Mouse (Mus musculus) MEL (cell line): Measurements from ENCODE around the gene Numbl. TPM values are rescaled to one million over a fixed set of nuclear protein-coding genes. Genes with fewer than 3 reads are reported as not detected.
A peak's percentile ranks its signal among the peaks of the same experiment; 100 is the strongest.

Experiments used
- DNase-seq: peaks from one replicate; pipeline ENCODE4 v3.0.0; 2011; ENCODE audit warnings: low read depth, low spot score
- H3K27ac ChIP-seq: 2 replicates; pipeline ENCODE4 v1.5.1; 2012; ENCODE audit warnings: low read depth, mild to moderate bottlenecking, control low read depth, low read length, moderate library complexity; ENCODE audit not compliant: control insufficient read depth
- H3K27me3 ChIP-seq, 2 experiments: fragments of 150-350 bp in 1 of 2; sonication (generic) in 1 of 2; 2 replicates each; pipeline ENCODE4 v1.6.1; 2012; ENCODE audit warnings: low read length in 2 of 2, mild to moderate bottlenecking in 2 of 2, improper control_type of control experiment in 1 of 2, moderate library complexity in 1 of 2; ENCODE audit not compliant: insufficient read depth in 2 of 2, control insufficient read depth in 1 of 2
- H3K36me3 ChIP-seq, 2 experiments: 2 replicates each; pipeline ENCODE4 v1.6.1; 2012 to 2014; ENCODE audit warnings: low read length in 2 of 2, improper control_type of control experiment in 1 of 2, inconsistent platforms in 1 of 2, mild to moderate bottlenecking in 1 of 2; ENCODE audit not compliant: insufficient read depth in 2 of 2, control insufficient read depth in 1 of 2
- H3K4me1 ChIP-seq, 2 experiments: fragments of 150-350 bp in 1 of 2; sonication (generic) in 1 of 2; 2 replicates each; pipeline ENCODE4 v1.6.1; 2012; ENCODE audit warnings: low read length in 2 of 2, improper control_type of control experiment in 1 of 2, mild to moderate bottlenecking in 1 of 2; ENCODE audit not compliant: insufficient read depth in 2 of 2, control insufficient read depth in 1 of 2
- H3K4me3 ChIP-seq, 2 experiments: fragments of 150-350 bp in 1 of 2; sonication (generic) in 1 of 2; 2 replicates each; pipeline ENCODE4 v1.5.1; 2012; ENCODE audit warnings: low read depth in 2 of 2, low read length in 2 of 2, mild to moderate bottlenecking in 2 of 2, moderate library complexity in 2 of 2, control low read depth in 1 of 2, improper control_type of control experiment in 1 of 2; ENCODE audit not compliant: control insufficient read depth in 1 of 2, insufficient read depth in 1 of 2
- H3K79me2 ChIP-seq: 2 replicates; pipeline ENCODE4 v1.6.1; 2012; ENCODE audit warnings: mild to moderate bottlenecking, low read length, moderate library complexity; ENCODE audit not compliant: control insufficient read depth, poor library complexity, insufficient read depth
- H3K9ac ChIP-seq: 2 replicates; pipeline ENCODE4 v1.6.1; 2012; ENCODE audit warnings: low read depth, mild to moderate bottlenecking, control low read depth, low read length, moderate library complexity; ENCODE audit not compliant: control insufficient read depth, poor library complexity, severe bottlenecking
- H3K9me3 ChIP-seq: fragments of 150-350 bp; sonication (generic); replicated peaks from 2 replicates; pipeline ENCODE4 v1.6.1; 2012; ENCODE audit warnings: mild to moderate bottlenecking, low read length, improper control_type of control experiment, moderate library complexity; ENCODE audit not compliant: insufficient read depth
- BHLHE40 ChIP-seq: IDR thresholded peaks from 2 replicates; pipeline ENCODE4 v1.6.1; 2012; ENCODE audit warnings: low read depth, mild to moderate bottlenecking, inconsistent platforms, low read length, improper control_type of control experiment, borderline replicate concordance
- CTCF ChIP-seq, 3 experiments: IDR thresholded peaks in 2 of 3; conservative IDR thresholded peaks in 1 of 3; 2 replicates each; pipeline ENCODE4 v1.5.1; 2011 to 2012; ENCODE audit warnings: low read length in 3 of 3, low read depth in 2 of 3, mild to moderate bottlenecking in 2 of 3, improper control_type of control experiment in 1 of 3, inconsistent platforms in 1 of 3, mixed read lengths in 1 of 3, moderate library complexity in 1 of 3; ENCODE audit not compliant: control insufficient read depth in 1 of 3, insufficient read depth in 1 of 3, poor library complexity in 1 of 3, severe bottlenecking in 1 of 3
- E2F4 ChIP-seq: IDR thresholded peaks from 2 replicates; pipeline ENCODE4 v1.6.1; 2011; ENCODE audit warnings: low read depth, low read length, improper control_type of control experiment, borderline replicate concordance
- EP300 ChIP-seq, 2 experiments: IDR thresholded peaks; 2 replicates each; pipeline ENCODE4 v1.6.1; 2011; ENCODE audit warnings: improper control_type of control experiment in 2 of 2, low read length in 2 of 2, low read depth in 1 of 2, mild to moderate bottlenecking in 1 of 2
- ETS1 ChIP-seq: IDR thresholded peaks from 2 replicates; pipeline ENCODE4 v1.6.1; 2012; ENCODE audit warnings: low read depth, mild to moderate bottlenecking, inconsistent platforms, low read length, improper control_type of control experiment, moderate library complexity
- KAT2A ChIP-seq: conservative IDR thresholded peaks from 2 replicates; pipeline ENCODE4 v1.6.1; 2012; ENCODE audit warnings: low read depth, low read length, improper control_type of control experiment, inconsistent platforms
- MAX ChIP-seq: IDR thresholded peaks from 2 replicates; pipeline ENCODE4 v1.6.1; 2011; ENCODE audit warnings: low read length, improper control_type of control experiment
- MAZ ChIP-seq: IDR thresholded peaks from 2 replicates; pipeline ENCODE4 v1.6.1; 2012; ENCODE audit warnings: low read depth, mild to moderate bottlenecking, inconsistent platforms, low read length, improper control_type of control experiment
- MEF2A ChIP-seq: IDR thresholded peaks from 2 replicates; pipeline ENCODE4 v1.6.1; 2014; ENCODE audit warnings: low read depth, mild to moderate bottlenecking, inconsistent platforms, low read length, improper control_type of control experiment; ENCODE audit not compliant: poor library complexity, insufficient replicate concordance, severe bottlenecking; ENCODE audit errors: extremely low read depth
- MYB ChIP-seq: IDR thresholded peaks from 2 replicates; pipeline ENCODE4 v1.6.1; 2011; ENCODE audit warnings: mild to moderate bottlenecking, low read depth, low read length, improper control_type of control experiment
- POLR2AphosphoS5 ChIP-seq: IDR thresholded peaks from 2 replicates; pipeline ENCODE4 v1.6.1; 2012; ENCODE audit warnings: low read depth, borderline replicate concordance, mild to moderate bottlenecking, inconsistent platforms, low read length, moderate library complexity, mixed read lengths
- RAD21 ChIP-seq: IDR thresholded peaks from 2 replicates; pipeline ENCODE4 v1.6.1; 2011; ENCODE audit warnings: mild to moderate bottlenecking, low read depth, low read length, improper control_type of control experiment
- RCOR1 ChIP-seq: IDR thresholded peaks from 2 replicates; pipeline ENCODE4 v1.6.1; 2012; ENCODE audit warnings: low read depth, mild to moderate bottlenecking, inconsistent platforms, low read length, improper control_type of control experiment
- SIN3A ChIP-seq: IDR thresholded peaks from 2 replicates; pipeline ENCODE4 v1.6.1; 2012; ENCODE audit warnings: low read length, improper control_type of control experiment, inconsistent platforms
- SMC3 ChIP-seq: IDR thresholded peaks from 2 replicates; pipeline ENCODE4 v1.6.1; 2011; ENCODE audit warnings: low read depth, low read length, improper control_type of control experiment
- TAL1 ChIP-seq: IDR thresholded peaks from 2 replicates; pipeline ENCODE4 v1.6.1; 2012; ENCODE audit warnings: mild to moderate bottlenecking, inconsistent platforms, low read length, moderate library complexity, mixed read lengths
- TBP ChIP-seq: IDR thresholded peaks from 2 replicates; pipeline ENCODE4 v1.8.0; 2011; ENCODE audit warnings: low read depth, low read length, improper control_type of control experiment
- USF1 ChIP-seq: IDR thresholded peaks from 2 replicates; pipeline ENCODE4 v1.6.1; 2014; ENCODE audit warnings: low read depth, mild to moderate bottlenecking, inconsistent platforms, low read length, improper control_type of control experiment, moderate library complexity
- USF2 ChIP-seq, 2 experiments: IDR thresholded peaks; 2 replicates each; pipeline ENCODE4 v1.6.1; 2011 to 2012; ENCODE audit warnings: improper control_type of control experiment in 2 of 2, low read length in 2 of 2, borderline replicate concordance in 1 of 2, inconsistent platforms in 1 of 2, low read depth in 1 of 2, mild to moderate bottlenecking in 1 of 2; ENCODE audit not compliant: insufficient read depth in 1 of 2
- ZC3H11A ChIP-seq: IDR thresholded peaks from 2 replicates; pipeline ENCODE4 v1.6.1; 2012; ENCODE audit warnings: low read depth, mild to moderate bottlenecking, inconsistent platforms, low read length, improper control_type of control experiment
- ZKSCAN1 ChIP-seq: IDR thresholded peaks from 2 replicates; pipeline ENCODE4 v1.6.1; 2012; ENCODE audit warnings: low read depth, mild to moderate bottlenecking, inconsistent platforms, low read length, improper control_type of control experiment, moderate library complexity
- polyA plus RNA-seq, 2 experiments: library from polyadenylated mRNA; stranded (reverse) in 1 of 2; unstranded in 1 of 2; fragments of >175 nt in 1 of 2; fragments of >200 nt in 1 of 2; gene quantifications; 2 replicates each; pipeline versions ENCODE4 v1.2.1 to v1.2.4; 2012; ENCODE audit warnings: low replicate concordance in 2 of 2, low read depth in 1 of 2; ENCODE audit not compliant: insufficient read length in 2 of 2, insufficient read depth in 1 of 2, missing spikeins in 1 of 2
- total RNA-seq: library from RNA; depleted of rRNA; stranded (reverse); fragments of 300-350 nt; gene quantifications from 2 replicates; pipeline ENCODE4 v1.2.3, GENCODE M21; 2012

Numbl gene
- total and polyA plus RNA-seq, 3 experiments: 2.2 to 10.6 TPM; not detected in 1

DNA sequence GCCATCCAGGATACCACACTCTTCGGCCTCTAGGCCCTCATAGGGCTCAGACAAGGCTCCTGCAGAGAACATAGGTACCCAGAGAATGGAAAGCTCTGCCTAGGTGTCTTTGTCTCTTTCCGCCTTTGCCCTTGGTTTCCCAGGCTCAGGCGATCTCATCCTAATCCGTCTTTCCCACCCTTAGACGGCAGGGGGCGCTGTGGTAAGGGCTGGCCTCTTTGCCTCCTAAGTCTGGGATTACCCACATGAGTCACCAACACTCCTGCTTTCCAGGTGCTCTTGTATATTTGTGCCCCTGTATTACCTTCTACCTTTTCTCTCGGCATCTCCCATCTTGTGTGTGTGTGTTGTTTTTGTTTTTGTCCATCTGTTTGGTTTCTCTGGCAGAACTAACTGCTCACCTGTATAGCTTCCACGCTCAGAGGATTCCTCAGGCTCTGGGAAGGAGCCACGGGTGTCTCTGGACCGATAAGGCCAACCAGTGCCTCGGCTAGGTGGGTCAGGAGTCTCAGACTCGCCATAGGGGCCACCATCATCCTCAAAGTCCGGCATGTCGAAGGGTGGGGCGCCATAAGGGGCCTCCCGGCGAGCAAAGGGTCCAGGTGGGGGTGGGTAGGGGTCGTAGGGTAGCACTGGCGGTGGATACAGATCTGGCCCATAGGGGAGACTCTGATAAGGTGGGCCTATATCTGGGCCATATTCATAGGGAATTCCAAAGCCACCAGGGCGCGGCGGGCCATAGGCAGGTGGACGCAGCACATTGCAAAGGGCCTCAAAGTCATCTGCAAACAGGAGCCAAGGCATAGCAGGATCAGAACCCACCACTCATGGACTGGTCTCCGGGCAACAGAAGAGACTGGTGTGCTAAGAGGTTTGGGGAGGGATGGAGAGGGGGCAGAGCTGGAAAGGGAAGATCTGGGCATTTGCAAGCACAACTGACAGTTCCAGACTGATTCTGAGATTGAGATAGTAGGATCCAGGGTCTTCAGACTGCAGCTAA lies 48.2 kb downstream of the Numbl start:
- no peaks in the 10 kb centered on the region for H3K27me3 ChIP-seq
- no peak overlapping the region for H3K4me3 ChIP-seq
- no peaks in the 10 kb centered on the region for H3K4me1 ChIP-seq
- TF ChIP-seq SIN3A (no peak), MAZ (no peak), ZKSCAN1 (no peak), RAD21 (peak; percentile 55), TBP (no peak), SMC3 (peak; percentile 69), BHLHE40 (no peak), MYB (no peak), USF1 (no peak), ZC3H11A (peak; percentile 31; the same call in 1 of the 2 replicates), USF2 (IDR thresholded peaks at IDR 0.05; ENCODE audit: borderline replicate concordance in 1 of 2, insufficient read depth in 1 of 2, low read depth in 1 of 2, low read length in 2 of 2) (no peak), POLR2AphosphoS5 (no peak), MAX (no peak), ETS1 (no peak), KAT2A (no peak), CTCF (IDR thresholded peaks at IDR 0.05 in 2 of 3, conservative IDR thresholded peaks at IDR 0.05 in 1 of 3; ENCODE audit: control insufficient read depth in 1 of 3, insufficient read depth in 1 of 3, low read depth in 2 of 3, low read length in 3 of 3, poor library complexity in 1 of 3, severe bottlenecking in 1 of 3) (peak; percentile 84 to 92 (median 89)), MEF2A (no peak), TAL1 (no peak)
- no peak overlapping the region for H3K9ac ChIP-seq
- H3K36me3 ChIP-seq: no peaks in the 10 kb centered on the region
- H3K9me3 ChIP-seq: no peaks in the 10 kb centered on the region
- H3K79me2 ChIP-seq: no peaks in the 10 kb centered on the region
- DNase-seq: peak; percentile 56
- H3K27ac ChIP-seq: no peak overlapping the region

GRCm38 (mm10) chr7:27307551-27307950 lies 49.3 kb downstream of the Numbl start:
- no peak overlapping the region for H3K27ac ChIP-seq
- H3K4me3 ChIP-seq: no peak overlapping the region
- no peaks in the 10 kb centered on the region for H3K36me3 ChIP-seq
- no peak overlapping the region for H3K9ac ChIP-seq
- DNase-seq: peak; percentile 25
- no peaks in the 10 kb centered on the region for H3K9me3 ChIP-seq
- TF ChIP-seq CTCF (IDR thresholded peaks at IDR 0.05 in 2 of 3, conservative IDR thresholded peaks at IDR 0.05 in 1 of 3; ENCODE audit: control insufficient read depth in 1 of 3, insufficient read depth in 1 of 3, low read depth in 2 of 3, low read length in 3 of 3, poor library complexity in 1 of 3, severe bottlenecking in 1 of 3): peak in 2 of 3 experiments; percentile 31 to 33; a peak in 3 of 6 replicates
- TF ChIP-seq E2F4: no peak
- TF ChIP-seq RCOR1: no peak
- no peak for TF ChIP-seq SIN3A
- TF ChIP-seq EP300 (IDR thresholded peaks at IDR 0.05; ENCODE audit: low read depth in 1 of 2, low read length in 2 of 2): no peak
- H3K4me1 ChIP-seq: no peaks in the 10 kb centered on the region
- H3K27me3 ChIP-seq: no peaks in the 10 kb centered on the region
- no peaks in the 10 kb centered on the region for H3K79me2 ChIP-seq
